Mouse (Mus musculus) kidney, postnatal 25 days (tissue): ENCODE results near the gene Gja3.
"Not testable (repeated sequence)": the region's sequence is repeated elsewhere in the genome, so short reads cannot be mapped to it uniquely, and the experiment has no call there.

Source experiments
- DNase-seq, 2 experiments: peaks; one replicate each; pipeline ENCODE4 v3.0.0; 2021; ENCODE audit warnings: mixed read lengths in 2 of 2

The Gja3 gene

DNA sequence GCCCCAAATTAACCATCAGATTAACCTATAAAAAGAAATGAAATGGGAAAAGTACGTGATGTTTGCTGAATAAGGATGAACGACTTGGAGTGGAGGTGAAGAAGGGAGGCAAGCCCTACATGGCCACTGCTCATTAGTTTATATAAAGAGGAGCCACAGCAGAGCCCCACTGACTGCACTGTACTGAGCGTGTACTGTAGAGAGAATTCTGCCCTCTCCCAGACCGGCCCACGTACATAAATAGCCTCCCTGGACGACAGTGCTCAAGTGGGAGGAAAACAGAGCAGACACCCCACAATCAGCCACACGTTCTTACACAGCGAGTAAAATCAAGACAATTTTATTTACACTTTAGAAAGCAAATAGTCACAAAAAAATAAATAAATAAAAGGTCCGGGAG lies 23.8 kb downstream of the Gja3 start:
- no peak for DNase-seq

DNA sequence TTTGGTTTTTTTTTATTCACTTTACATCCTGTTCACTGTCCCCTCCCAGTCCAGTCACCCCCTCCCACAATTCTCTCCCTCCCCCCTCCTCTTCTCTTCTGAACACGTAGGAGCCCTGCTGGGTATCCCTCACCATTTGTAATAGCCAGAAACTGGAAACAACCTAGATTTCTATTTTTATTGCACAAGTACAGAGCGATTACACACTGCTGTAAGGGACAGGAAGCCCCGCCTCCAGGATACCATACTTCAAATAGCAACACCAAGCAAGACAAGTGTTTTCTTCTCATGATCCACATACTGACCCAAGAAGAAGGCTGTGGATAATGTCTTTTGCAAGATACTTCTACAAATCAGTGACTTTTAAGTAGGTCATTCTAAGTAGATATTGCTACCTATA lies 25.1 kb downstream of the Gja3 start:
- no peak for DNase-seq

DNA sequence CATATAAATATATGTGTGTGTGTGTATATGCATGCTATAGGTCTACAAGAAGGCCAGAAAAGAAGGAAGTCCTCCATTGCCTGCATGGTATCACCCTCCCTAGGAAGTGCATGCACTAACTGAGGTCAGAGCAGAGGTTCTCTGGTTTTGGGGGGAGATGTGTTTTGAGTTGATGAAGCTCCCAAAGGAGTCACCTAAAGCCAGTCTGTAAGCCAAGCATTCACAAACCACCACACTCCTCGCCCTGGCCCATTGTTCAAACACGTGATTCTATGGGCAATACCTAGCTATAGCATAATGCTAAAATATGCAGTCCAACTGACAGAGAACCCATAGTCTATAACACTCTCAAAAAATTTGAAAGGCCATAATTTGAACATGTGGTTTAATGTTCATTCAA lies 39.5 kb downstream of the Gja3 start:
- DNase-seq: no peak

DNA sequence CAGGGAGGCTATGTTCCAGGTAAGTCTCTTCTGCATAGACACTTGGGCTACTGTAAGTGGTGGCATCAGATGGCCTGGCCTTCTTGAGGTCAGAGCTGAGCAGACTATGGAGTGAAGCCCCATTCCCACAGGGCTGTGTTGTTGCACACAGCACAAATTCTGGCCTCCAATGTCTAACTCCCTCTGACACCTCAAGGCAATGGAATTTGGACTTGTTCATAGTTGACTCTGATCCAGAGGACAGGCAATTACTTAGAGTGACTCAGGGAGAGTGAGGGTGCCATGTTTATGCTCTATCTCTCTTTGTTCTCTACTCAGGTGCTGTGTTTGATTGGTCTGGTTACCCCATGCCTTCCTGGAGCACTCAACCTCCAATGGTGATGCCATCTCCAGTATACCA lies 41.1 kb downstream of the Gja3 start:
- DNase-seq: not testable (repeated sequence)

DNA sequence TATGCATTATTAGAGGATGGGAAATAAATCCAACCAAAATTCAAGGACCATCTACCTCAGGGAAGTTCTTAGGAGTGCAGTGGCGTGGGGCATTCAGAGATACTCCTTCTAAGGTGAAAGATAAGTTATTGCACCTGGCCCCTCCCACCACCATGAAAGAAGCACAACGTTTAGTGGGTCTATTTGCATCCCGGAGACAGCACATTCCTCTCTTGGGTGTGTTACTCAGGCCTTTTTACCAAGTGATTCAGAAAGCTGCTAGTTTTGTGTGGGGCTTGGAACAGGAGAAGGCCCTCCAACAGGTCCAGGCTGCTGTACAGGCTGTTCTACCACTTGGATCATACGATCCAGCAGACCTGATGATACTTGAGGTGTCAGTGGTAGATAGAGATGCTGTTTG lies 69.3 kb downstream of the Gja3 start:
- no peak for DNase-seq
